Mouse (Mus musculus): Measurements from ENCODE around the gene H1foo. TPM values are rescaled to one million over a fixed set of nuclear protein-coding genes. Genes with fewer than 3 reads are reported as not detected.

Gene H1foo
- total and polyA plus RNA-seq, 3 experiments, result not detected

DNA sequence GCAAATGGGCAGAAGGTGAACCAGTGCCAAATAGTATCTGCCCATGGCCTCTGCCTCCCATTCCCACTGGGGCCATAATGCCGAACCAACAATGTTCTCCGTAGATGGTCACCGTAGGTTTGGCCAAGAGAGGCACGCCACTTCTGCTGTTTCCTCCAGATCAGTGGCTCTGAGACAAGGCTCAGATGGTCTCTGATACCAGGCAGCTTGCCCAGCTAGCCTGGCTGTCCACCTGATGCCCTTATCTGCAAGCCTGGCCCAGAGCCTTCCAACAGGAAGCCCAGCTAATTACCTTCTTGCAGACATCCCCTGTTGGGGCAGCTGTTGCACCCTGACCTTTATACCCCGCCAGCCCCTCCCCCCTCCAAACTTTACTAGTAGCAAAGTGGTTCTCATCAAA, 23.3 kb downstream of the H1foo start:
- Histone ChIP-seq H3K36me3 (ENCODE audit: control insufficient read depth in 1 of 2, insufficient read depth in 2 of 2, low read length in 2 of 2) (no peaks in the 10 kb centered on the region), H3K27ac (ENCODE audit: control insufficient read depth, low read depth, low read length) (no peak overlapping the region), H3K27me3 (ENCODE audit: control insufficient read depth in 1 of 2, insufficient read depth in 2 of 2, low read length in 2 of 2) (no peaks in the 10 kb centered on the region), H3K9me3 (replicated peaks; ENCODE audit: insufficient read depth, low read length) (no peaks in the 10 kb centered on the region), H3K9ac (ENCODE audit: control insufficient read depth, low read depth, low read length, poor library complexity, severe bottlenecking) (no peak overlapping the region), H3K79me2 (ENCODE audit: control insufficient read depth, insufficient read depth, low read length, poor library complexity) (no peaks in the 10 kb centered on the region), H3K4me3 (ENCODE audit: control insufficient read depth in 1 of 2, insufficient read depth in 1 of 2, low read depth in 2 of 2, low read length in 2 of 2) (no peak overlapping the region), H3K4me1 (ENCODE audit: control insufficient read depth in 1 of 2, insufficient read depth in 2 of 2, low read length in 2 of 2) (no peaks in the 10 kb centered on the region)
- DNase-seq (ENCODE audit: low read depth, low spot score), result no peak
- TF ChIP-seq MAX (IDR thresholded peaks at IDR 0.05; ENCODE audit: low read length) (no peak), ZNF384 (IDR thresholded peaks at IDR 0.05; ENCODE audit: low read depth, low read length) (no peak), HCFC1 (IDR thresholded peaks at IDR 0.05; ENCODE audit: low read depth, low read length) (no peak), ELF1 (IDR thresholded peaks at IDR 0.05; ENCODE audit: low read depth, low read length) (no peak), RAD21 (IDR thresholded peaks at IDR 0.05; ENCODE audit: low read depth, low read length) (no peak), NELFE (IDR thresholded peaks at IDR 0.05; ENCODE audit: low read depth, low read length) (no peak), CHD2 (IDR thresholded peaks at IDR 0.05; ENCODE audit: low read length) (no peak), GATA1 (IDR thresholded peaks at IDR 0.05; ENCODE audit: low read depth, low read length) (no peak)

- Histone ChIP-seq H3K4me3 (ENCODE audit: control insufficient read depth in 1 of 2, insufficient read depth in 1 of 2, low read depth in 2 of 2, low read length in 2 of 2) (no peak overlapping the region), H3K27me3 (ENCODE audit: control insufficient read depth in 1 of 2, insufficient read depth in 2 of 2, low read length in 2 of 2) (no peaks in the 10 kb centered on the region), H3K79me2 (ENCODE audit: control insufficient read depth, insufficient read depth, low read length, poor library complexity) (no peaks in the 10 kb centered on the region), H3K4me1 (ENCODE audit: control insufficient read depth in 1 of 2, insufficient read depth in 2 of 2, low read length in 2 of 2) (no peaks in the 10 kb centered on the region), H3K9ac (ENCODE audit: control insufficient read depth, low read depth, low read length, poor library complexity, severe bottlenecking) (no peak overlapping the region), H3K36me3 (ENCODE audit: control insufficient read depth in 1 of 2, insufficient read depth in 2 of 2, low read length in 2 of 2) (no peaks in the 10 kb centered on the region), H3K9me3 (replicated peaks; ENCODE audit: insufficient read depth, low read length) (no peaks in the 10 kb centered on the region), H3K27ac (ENCODE audit: control insufficient read depth, low read depth, low read length) (no peak overlapping the region)
- TF ChIP-seq MEF2A (IDR thresholded peaks at IDR 0.05; ENCODE audit: extremely low read depth, insufficient replicate concordance, low read depth, low read length, poor library complexity, severe bottlenecking) (no peak), NELFE (IDR thresholded peaks at IDR 0.05; ENCODE audit: low read depth, low read length) (no peak), CHD2 (IDR thresholded peaks at IDR 0.05; ENCODE audit: low read length) (no peak), EP300 (IDR thresholded peaks at IDR 0.05; ENCODE audit: low read depth in 1 of 2, low read length in 2 of 2) (no peak)
- no peak for DNase-seq (ENCODE audit: low read depth, low spot score)
Measured at GRCm38 (mm10) chr6:115968700-115969099, 24.0 kb downstream of the H1foo start.

- Histone ChIP-seq H3K27me3 (ENCODE audit: control insufficient read depth in 1 of 2, insufficient read depth in 2 of 2, low read length in 2 of 2) (no peaks in the 10 kb centered on the region), H3K27ac (ENCODE audit: control insufficient read depth, low read depth, low read length) (no peak overlapping the region), H3K36me3 (ENCODE audit: control insufficient read depth in 1 of 2, insufficient read depth in 2 of 2, low read length in 2 of 2) (no peaks in the 10 kb centered on the region), H3K9me3 (replicated peaks; ENCODE audit: insufficient read depth, low read length) (no peaks in the 10 kb centered on the region), H3K4me3 (ENCODE audit: control insufficient read depth in 1 of 2, insufficient read depth in 1 of 2, low read depth in 2 of 2, low read length in 2 of 2) (no peak overlapping the region), H3K4me1 (ENCODE audit: control insufficient read depth in 1 of 2, insufficient read depth in 2 of 2, low read length in 2 of 2) (no peaks in the 10 kb centered on the region), H3K79me2 (ENCODE audit: control insufficient read depth, insufficient read depth, low read length, poor library complexity) (no peaks in the 10 kb centered on the region), H3K9ac (ENCODE audit: control insufficient read depth, low read depth, low read length, poor library complexity, severe bottlenecking) (no peak overlapping the region)
- DNase-seq (ENCODE audit: low read depth, low spot score), result no peak
- no peak for TF ChIP-seq RCOR1 (IDR thresholded peaks at IDR 0.05; ENCODE audit: low read depth, low read length)
- TF ChIP-seq ELF1 (IDR thresholded peaks at IDR 0.05; ENCODE audit: low read depth, low read length), result no peak
- no peak for TF ChIP-seq ZMIZ1 (IDR thresholded peaks at IDR 0.05; ENCODE audit: low read depth, low read length)
- TF ChIP-seq TCF12 (IDR thresholded peaks at IDR 0.05; ENCODE audit: low read depth, low read length), result no peak
- no peak for TF ChIP-seq TBP (IDR thresholded peaks at IDR 0.05; ENCODE audit: low read depth, low read length)
- no peak for TF ChIP-seq POLR2AphosphoS5 (IDR thresholded peaks at IDR 0.05; ENCODE audit: borderline replicate concordance, low read depth, low read length)
Measured at GRCm38 (mm10) chr6:115969103-115969502, 24.4 kb downstream of the H1foo start.
